In genomic region chr1:136137575-136137974, GRCm38 (mm10) we compare ENCODE assay signal across 8 mouse cellular contexts. TPM values are rescaled to one million over a fixed set of nuclear protein-coding genes. Genes with fewer than 3 reads are reported as not detected.
DNase-seq lines count a peak whose midpoint lies in the region; ATAC-seq lines count a peak whose summit lies in the region.

No protein-coding gene starts in this region.

- H3K27ac ChIP-seq in forebrain, embryonic 16.5 days (ENCODE audit: low read length): peak overlapping the region; percentile 22
- H3K27ac ChIP-seq in kidney, embryonic 15.5 days: peak overlapping the region; percentile 66
- peak overlapping the region; percentile 70 for H3K27ac ChIP-seq in stomach, embryonic 16.5 days (ENCODE audit: low read length)

- 0 out of 2 replicates have a peak overlapping the region, but pooled peaks have one; percentile 1 for H3K9ac ChIP-seq in forebrain, embryonic 16.5 days (replicated peaks; ENCODE audit: low read depth, low read length)
- no peak overlapping the region for H3K9ac ChIP-seq in kidney, embryonic 15.5 days
- H3K9ac ChIP-seq in stomach, embryonic 16.5 days (ENCODE audit: low read length): peak overlapping the region; percentile 42; the same call in 1 of the 2 replicates

- peaks cover 96% of the 10 kb centered on the region for H3K4me1 ChIP-seq in forebrain, embryonic 16.5 days (replicated peaks; ENCODE audit: control insufficient read depth, insufficient read depth, low read length)
- H3K4me1 ChIP-seq in kidney, embryonic 15.5 days: peaks cover 99% of the 10 kb centered on the region
- H3K4me1 ChIP-seq in stomach, embryonic 16.5 days (ENCODE audit: control insufficient read depth, insufficient read depth, low read length): peaks cover 80% of the 10 kb centered on the region

- peak; percentile 38 for DNase-seq in ovary, postnatal 14 days (ENCODE audit: low spot score)
- no peak for DNase-seq in ovary, adult 18-20 months (ENCODE audit: low spot score)
- peak; percentile 60 to 74 for DNase-seq in adrenal gland, postnatal 36 days
- peak; percentile 67 to 78 for DNase-seq in lung, postnatal 4 days

- WGBS in forebrain, embryonic 16.5 days: 1% methylated on average over 4 of the region's 4 CpGs
- 5% methylated on average over 4 of the region's 4 CpGs for WGBS in kidney, embryonic 15.5 days
- 4% methylated on average over 4 of the region's 4 CpGs for WGBS in stomach, embryonic 16.5 days

- peak overlapping the region; percentile 39 for H3K4me2 ChIP-seq in forebrain, embryonic 16.5 days (ENCODE audit: low read length)
- no peak overlapping the region for H3K4me2 ChIP-seq in kidney, embryonic 15.5 days
- peak overlapping the region; percentile 23; the same call in 1 of the 2 replicates for H3K4me2 ChIP-seq in stomach, embryonic 16.5 days (ENCODE audit: low read depth, low read length)

- no peaks in the 10 kb centered on the region for H3K9me3 ChIP-seq in forebrain, embryonic 16.5 days (ENCODE audit: control insufficient read depth, low read length)
- no peaks in the 10 kb centered on the region for H3K9me3 ChIP-seq in kidney, embryonic 15.5 days (replicated peaks)
- no peaks in the 10 kb centered on the region for H3K9me3 ChIP-seq in stomach, embryonic 16.5 days (replicated peaks; ENCODE audit: control insufficient read depth, low read length)

- H3K27me3 ChIP-seq in forebrain, embryonic 16.5 days (replicated peaks; ENCODE audit: control insufficient read depth, insufficient read depth, low read length): no peaks in the 10 kb centered on the region
- peaks cover 7% of the 10 kb centered on the region for H3K27me3 ChIP-seq in kidney, embryonic 15.5 days
- no peaks in the 10 kb centered on the region for H3K27me3 ChIP-seq in stomach, embryonic 16.5 days (ENCODE audit: control insufficient read depth, insufficient read depth, low read length)

- H3K36me3 ChIP-seq in forebrain, embryonic 16.5 days (ENCODE audit: control insufficient read depth, insufficient read depth): no peaks in the 10 kb centered on the region
- H3K36me3 ChIP-seq in kidney, embryonic 15.5 days: no peaks in the 10 kb centered on the region
- H3K36me3 ChIP-seq in stomach, embryonic 16.5 days (ENCODE audit: control insufficient read depth, insufficient read depth, low read length): no peaks in the 10 kb centered on the region

- ATAC-seq in forebrain, embryonic 16.5 days: peak; percentile 13
- ATAC-seq in kidney, embryonic 15.5 days (replicated peaks; ENCODE audit: low FRiP score): no peak
- ATAC-seq in stomach, embryonic 16.5 days (ENCODE audit: insufficient read depth, low FRiP score): peak; percentile 6; the same call in 1 of the 2 replicates
- no peak for ATAC-seq in granulocyte monocyte progenitor cell, adult 5-6 weeks (replicated peaks; ENCODE audit: poor library complexity, severe bottlenecking)

- H3K4me3 ChIP-seq in forebrain, embryonic 16.5 days (replicated peaks; ENCODE audit: low read length): 0 out of 2 replicates have a peak overlapping the region, but pooled peaks have one; percentile 3
- no peak overlapping the region for H3K4me3 ChIP-seq in kidney, embryonic 15.5 days (replicated peaks)
- H3K4me3 ChIP-seq in stomach, embryonic 16.5 days (replicated peaks; ENCODE audit: low read length): no peak overlapping the region

RNA-seq across cellular contexts. Expression of gene Kif21b, which starts 6.4 kb away (rescaled TPM):
- 1 to 10 TPM; 2.4 TPM for total RNA-seq in adrenal gland, postnatal 36 days (2021)
- polyA plus RNA-seq in forebrain, embryonic 16.5 days (2015; fragmentation: Nextera tagmentation; extraction: Ambion mirVana): 78.3 and 80.5 TPM in 2 replicates
- 2.0 and 2.5 TPM in 2 replicates for polyA plus RNA-seq in kidney, embryonic 15.5 days (2015; fragmentation: Nextera tagmentation; extraction: Ambion mirVana)
- polyA plus RNA-seq in stomach, embryonic 16.5 days (2015; fragmentation: Nextera tagmentation; extraction: Ambion mirVana): 2.2 and 2.3 TPM in 2 replicates
- total RNA-seq in granulocyte monocyte progenitor cell, adult 5-6 weeks (2014; fragmentation: Nextera tagmentation): 10.8 and 12.4 TPM in 2 replicates
- total RNA-seq in granulocyte monocyte progenitor cell, adult 5-6 weeks (2017): 5.6 and 6.6 TPM in 2 replicates

Comparison
In these comparisons a context has a peak if more than half of its experiments do, and no peak if none do; other contexts are left out.
1. ATAC-seq: peak in forebrain, embryonic 16.5 days (single experiment) and stomach, embryonic 16.5 days (single experiment); none in kidney, embryonic 15.5 days (single experiment) and granulocyte monocyte progenitor cell, adult 5-6 weeks (single experiment).
2. RNA of gene Kif21b, which starts 6.4 kb away (polyA plus RNA-seq): 78.3 to 80.5 TPM in forebrain, embryonic 16.5 days; 2.0 to 2.5 TPM in kidney, embryonic 15.5 days and 2.2 to 2.3 TPM in stomach, embryonic 16.5 days; every median in the first group is over 10 times any median in the second.
3. Peak in every context shown above with its lines, with median percentiles within 50 percentile points of each other: H3K27ac ChIP-seq.